ENCODE assay signal across 18 mouse cellular contexts in the genomic region with DNA sequence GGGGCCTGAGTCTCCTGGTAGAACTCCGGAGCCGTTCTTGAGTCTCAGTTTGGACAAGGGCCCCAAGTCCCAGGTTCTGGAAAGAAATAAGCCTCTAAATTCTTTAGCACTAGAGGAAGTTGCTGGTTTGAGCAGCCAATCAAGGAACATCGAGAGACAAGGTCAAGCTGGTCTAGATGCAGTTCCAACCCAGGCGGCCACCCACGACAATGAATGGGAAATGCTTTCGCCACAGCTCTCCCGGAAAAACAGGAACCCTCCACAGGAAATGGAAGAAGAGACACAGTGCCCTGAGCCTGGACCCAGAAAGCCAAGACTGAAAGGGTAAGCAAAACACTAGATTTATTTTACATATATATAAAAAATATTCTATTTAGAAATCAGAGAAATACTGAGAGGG.
DNase-seq lines count a peak whose midpoint lies in the region; ATAC-seq lines count a peak whose summit lies in the region.
"Had no signal": no experiment of that assay in that cellular context is flagged by ENCODE, and none has a peak within 500 bp of the region (broad histone marks: within the 10 kb centered on the region; RNA-seq: fewer than 3 reads in every experiment).

No protein-coding gene starts in this region.

- intact Hi-C loops in heart, postnatal 10 days (cut with DNase I): loop anchor here (1.0 to 5.0 kb wide), 4 partner anchors 37 to 1422 kb away; no protein-coding TSS in a partner anchor

- peak; percentile 4 to 8 for DNase-seq in heart, postnatal 10 days
- DNase-seq in heart, postnatal 4 days: no peak
- DNase-seq in 416B (ENCODE audit: low read depth): peak; percentile 51
- peak; percentile 27 for DNase-seq in ES-CJ7 (ENCODE audit: low read depth, low spot score)
- no peak for DNase-seq in T-cell, adult 2 months (ENCODE audit: low spot score)
- DNase-seq in layer of hippocampus, adult 18-20 months (ENCODE audit: low spot score in 2 of 2): no peak
- DNase-seq: adrenal gland, postnatal 10 days; cerebellum, adult 2 months; cerebellum, postnatal 25 days; embryo, embryonic 11 days; gastrocnemius, postnatal 14 days; kidney, adult 11 months; kidney, postnatal 4 days; layer of hippocampus, adult 9-11 months; thymus, adult 2 months; thymus, postnatal 4 days had no signal

- peak; percentile 70 for ATAC-seq in granulocyte monocyte progenitor cell, adult 5-6 weeks (replicated peaks; ENCODE audit: poor library complexity, severe bottlenecking)
- ATAC-seq: activated CD4-positive, CD25-positive, alpha-beta regulatory T cell, adult 4 months had no signal

Comparison
In these comparisons a context has a peak if more than half of its experiments do, and no peak if none do; other contexts are left out.
1. DNase-seq: peak in heart, postnatal 10 days (2 of 2), 416B (single experiment) and ES-CJ7 (single experiment); none in heart, postnatal 4 days (single experiment), T-cell, adult 2 months (single experiment) and layer of hippocampus, adult 18-20 months (0 of 2).